Mouse (Mus musculus): Measurements from ENCODE around the gene Pcyt1b.

GRCm38 (mm10) chrX:93732407-93732806, 77.7 kb downstream of the Pcyt1b start:
- TF ChIP-seq CTCF (IDR thresholded peaks at IDR 0.05; ENCODE audit: low read depth) (no peak), EP300 (IDR thresholded peaks at IDR 0.05; ENCODE audit: low read depth) (no peak)
